Mouse (Mus musculus): Measurements from ENCODE around the gene Mettl27.

DNA sequence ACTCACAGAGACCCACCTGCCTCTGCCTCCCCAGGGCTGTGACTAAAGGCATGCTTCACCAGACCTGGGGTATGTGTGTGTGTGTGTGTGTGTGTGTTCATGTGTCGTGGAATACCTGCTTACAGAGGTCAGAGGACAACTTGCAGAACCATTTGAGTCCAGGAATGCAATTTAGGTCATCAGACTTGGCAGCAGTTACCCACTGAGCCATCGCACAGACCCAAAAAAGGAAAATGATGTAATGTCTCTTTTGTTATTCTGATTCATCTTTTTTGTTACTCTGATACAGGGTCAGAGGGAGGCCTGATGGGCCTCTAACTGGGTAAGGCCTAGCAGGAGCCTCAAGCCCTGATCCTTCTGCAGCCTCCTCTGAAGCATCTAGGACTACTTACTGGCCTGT lies 10.6 kb downstream of the Mettl27 start:
- TF ChIP-seq CTCF (IDR thresholded peaks at IDR 0.05; ENCODE audit: low read depth) (no peak), EP300 (IDR thresholded peaks at IDR 0.05; ENCODE audit: low read depth) (no peak)

Measured in heart, postnatal 0 days (tissue).